Mouse (Mus musculus) testis, adult 10 weeks (tissue): ENCODE measurements around the gene Nek4. TPM values are rescaled to one million over a fixed set of nuclear protein-coding genes. Genes with fewer than 3 reads are reported as not detected.

ENCODE experiments used
- polyA plus RNA-seq: library from polyadenylated mRNA; stranded (reverse); fragments of 350-450 nt; fragmentation: Illumina TruSeq; extraction: RNeasy Lipid Tissue Mini Kit (QIAGEN cat#74804); gene quantifications from one replicate; pipeline ENCODE4 v1.2.3, GENCODE M21; 2014; ENCODE audit warnings: low read depth, low replicate concordance

The Nek4 gene
- 73.5 TPM for polyA plus RNA-seq

GRCm38 (mm10) chr14:30951154-30951825 is at the start of gene Nek4:
TSS of gene Nek4 (plus strand) at chr14:30951377.

GRCm38 (mm10) chr14:30923375-30924105 is 27.6 kb upstream of the Nek4 start, which contains the start of gene Itih3:
TSS of gene Itih3 (minus strand) at chr14:30923760.

GRCm38 (mm10) chr14:30943038-30943437 is 8.1 kb upstream of the Nek4 start, which contains the start of gene Itih1:
TSS of gene Itih1 (minus strand) at chr14:30943289.

GRCm38 (mm10) chr14:31001307-31002205 is 50.4 kb downstream of the Nek4 start, which contains the start of the genes Glt8d1 and Spcs1:
TSS of gene Glt8d1 (plus strand) at chr14:31001400.
TSS of gene Spcs1 (minus strand) at chr14:31001672.

GRCm38 (mm10) chr14:31018860-31019291 is 67.7 kb downstream of the Nek4 start, which contains the start of the genes Pbrm1 and Gnl3:
TSS of gene Pbrm1 (plus strand) at chr14:31019138.
TSS of gene Gnl3 (minus strand) at chr14:31019152.

Other genes with a start within 250 kb of the Nek4 start
- 73.5 TPM for gene Sfmbt1, start 236.5 kb upstream of the Nek4 start, polyA plus RNA-seq
- 2.1 TPM for gene Tmem110, start 125.8 kb upstream of the Nek4 start, polyA plus RNA-seq
- not detected for gene Mustn1, start 72.2 kb upstream of the Nek4 start, polyA plus RNA-seq
- gene Itih4, start 64.9 kb upstream of the Nek4 start, polyA plus RNA-seq: not detected
- gene Itih3, start 27.6 kb upstream of the Nek4 start, polyA plus RNA-seq: 0.28 TPM
- not detected for gene Itih1, start 8.1 kb upstream of the Nek4 start, polyA plus RNA-seq
- gene Glt8d1, start 50.0 kb downstream of the Nek4 start, polyA plus RNA-seq: 650 TPM
- gene Spcs1, start 50.3 kb downstream of the Nek4 start, polyA plus RNA-seq: 909 TPM
- gene Pbrm1, start 67.8 kb downstream of the Nek4 start, polyA plus RNA-seq: 47.5 TPM
- gene Gnl3, start 67.8 kb downstream of the Nek4 start, polyA plus RNA-seq: 114 TPM
- 2.9 TPM for gene Smim4, start 177.6 kb downstream of the Nek4 start, polyA plus RNA-seq
- gene Nt5dc2, start 179.7 kb downstream of the Nek4 start, polyA plus RNA-seq: 1.9 TPM
- 1.2 TPM for gene Stab1, start 217.3 kb downstream of the Nek4 start, polyA plus RNA-seq